Mouse (Mus musculus) heart, embryonic 11.5 days (tissue): ENCODE measurements around the gene Ccnl2. TPM values are rescaled to one million over a fixed set of nuclear protein-coding genes. Genes with fewer than 3 reads are reported as not detected.

ENCODE experiments used
- ATAC-seq: fragments of 200-750 bp; cut with Nextera tagmentation; replicated peaks from 2 replicates; pipeline ENCODE4 v1.8.0; 2017; ENCODE audit warnings: moderate library complexity; ENCODE audit not compliant: insufficient number of reproducible peaks, low FRiP score, low TSS enrichment
- H3K27ac ChIP-seq: fragments of 300-500 bp; sonication (generic); 2 replicates; pipeline ENCODE4 v1.5.1; 2014; ENCODE audit warnings: mild to moderate bottlenecking, low read depth, low read length
- H3K27me3 ChIP-seq: fragments of 300-500 bp; sonication (generic); 2 replicates; pipeline ENCODE4 v1.6.1; 2014; ENCODE audit warnings: mild to moderate bottlenecking, low read length, mixed read lengths; ENCODE audit not compliant: control insufficient read depth, insufficient read depth
- H3K36me3 ChIP-seq: fragments of 300-500 bp; sonication (generic); 2 replicates; pipeline ENCODE4 v1.6.1; 2014; ENCODE audit warnings: mild to moderate bottlenecking, low read length, moderate library complexity, mixed read lengths; ENCODE audit not compliant: control insufficient read depth, insufficient read depth
- H3K4me1 ChIP-seq: fragments of 300-500 bp; sonication (generic); 2 replicates; pipeline ENCODE4 v1.6.1; 2014; ENCODE audit warnings: low read length; ENCODE audit not compliant: control insufficient read depth, insufficient read depth
- H3K4me2 ChIP-seq: fragments of 300-500 bp; sonication (generic); 2 replicates; pipeline ENCODE4 v1.6.1; 2014; ENCODE audit warnings: mild to moderate bottlenecking, moderate library complexity
- H3K4me3 ChIP-seq: fragments of 300-500 bp; sonication (generic); 2 replicates; pipeline ENCODE4 v1.5.1; 2014; ENCODE audit warnings: low read depth, low read length
- H3K9ac ChIP-seq: fragments of 300-500 bp; sonication (generic); 2 replicates; pipeline ENCODE4 v1.6.1; 2014; ENCODE audit warnings: mild to moderate bottlenecking, low read depth, low read length, moderate library complexity
- H3K9me3 ChIP-seq: fragments of 300-500 bp; sonication (generic); replicated peaks from 2 replicates; pipeline ENCODE4 v1.6.1; 2016; ENCODE audit warnings: low read length; ENCODE audit not compliant: control insufficient read depth
- WGBS: fragments of 180-500 bp; shearing (Covaris S2); extraction: QIAGEN DNeasy Blood & Tissue Kit; methylation state at CpG from one replicate; pipeline ENCODE4 v1.1.7; 2014; ENCODE audit not compliant: insufficient replicate concordance; 5-methylcytosine and 5-hydroxymethylcytosine counted together
- polyA plus RNA-seq: library from polyadenylated mRNA; unstranded; fragments of >200 nt; fragmentation: Nextera tagmentation; extraction: Ambion mirVana; gene quantifications from 2 replicates; pipeline ENCODE4 v1.2.1, GENCODE M21; 2014

Gene Ccnl2
- polyA plus RNA-seq, 1 experiment from 2014 or later, result 126 TPM

GRCm38 (mm10) chr4:155774971-155775740 lies 37.1 kb upstream of the Ccnl2 start:
- peak overlapping the region; percentile 77 for H3K4me2 ChIP-seq
- H3K4me3 ChIP-seq, result no peak overlapping the region
- no peak overlapping the region for H3K27ac ChIP-seq
- ATAC-seq, result no peak
- no peak overlapping the region for H3K9ac ChIP-seq
- no peaks in the 10 kb centered on the region for H3K9me3 ChIP-seq
- peaks cover 50% of the 10 kb centered on the region for H3K27me3 ChIP-seq
- 53% methylated on average over 9 of the region's 9 CpGs for WGBS
- peaks cover 32% of the 10 kb centered on the region for H3K4me1 ChIP-seq
- no peaks in the 10 kb centered on the region for H3K36me3 ChIP-seq

GRCm38 (mm10) chr4:155775855-155776254 lies 36.4 kb upstream of the Ccnl2 start:
- Histone ChIP-seq H3K4me3 (no peak overlapping the region), H3K9me3 (no peaks in the 10 kb centered on the region), H3K9ac (no peak overlapping the region), H3K4me1 (peaks cover 31% of the 10 kb centered on the region), H3K4me2 (no peak overlapping the region), H3K27ac (no peak overlapping the region), H3K27me3 (peaks cover 47% of the 10 kb centered on the region), H3K36me3 (no peaks in the 10 kb centered on the region)
- WGBS, result 64% methylated on average over 3 of the region's 3 CpGs
- ATAC-seq, result no peak

GRCm38 (mm10) chr4:155776704-155777335 lies 35.5 kb upstream of the Ccnl2 start:
- H3K4me1 ChIP-seq, result peaks cover 33% of the 10 kb centered on the region
- 43% methylated on average over 2 of the region's 2 CpGs for WGBS
- H3K27ac ChIP-seq, result no peak overlapping the region
- no peak overlapping the region for H3K9ac ChIP-seq
- no peaks in the 10 kb centered on the region for H3K9me3 ChIP-seq
- H3K4me2 ChIP-seq, result no peak overlapping the region
- H3K36me3 ChIP-seq, result no peaks in the 10 kb centered on the region
- no peak for ATAC-seq
- H3K27me3 ChIP-seq, result peaks cover 37% of the 10 kb centered on the region
- H3K4me3 ChIP-seq, result no peak overlapping the region

- no peak for ATAC-seq
- Histone ChIP-seq H3K4me1 (peaks cover 35% of the 10 kb centered on the region), H3K9me3 (no peaks in the 10 kb centered on the region), H3K4me2 (no peak overlapping the region), H3K27ac (no peak overlapping the region), H3K36me3 (no peaks in the 10 kb centered on the region), H3K27me3 (peaks cover 27% of the 10 kb centered on the region), H3K4me3 (no peak overlapping the region), H3K9ac (no peak overlapping the region)
- WGBS, result 57% methylated on average over 2 of the region's 2 CpGs
Observed at GRCm38 (mm10) chr4:155777816-155778215, 34.5 kb upstream of the Ccnl2 start.

GRCm38 (mm10) chr4:155779498-155779897 lies 32.8 kb upstream of the Ccnl2 start:
- H3K27me3 ChIP-seq, result peaks cover 11% of the 10 kb centered on the region
- 83% methylated on average over 4 of the region's 4 CpGs for WGBS
- H3K4me2 ChIP-seq, result no peak overlapping the region
- H3K4me1 ChIP-seq, result peaks cover 32% of the 10 kb centered on the region
- no peak for ATAC-seq
- no peaks in the 10 kb centered on the region for H3K36me3 ChIP-seq
- no peak overlapping the region for H3K9ac ChIP-seq
- no peaks in the 10 kb centered on the region for H3K9me3 ChIP-seq
- no peak overlapping the region for H3K27ac ChIP-seq
- no peak overlapping the region for H3K4me3 ChIP-seq

GRCm38 (mm10) chr4:155780895-155781294 lies 31.4 kb upstream of the Ccnl2 start:
- Histone ChIP-seq H3K4me1 (peaks cover 33% of the 10 kb centered on the region), H3K27ac (peak overlapping the region; percentile 23; the same call in 1 of the 2 replicates), H3K9ac (peak overlapping the region; percentile 29; the same call in 1 of the 2 replicates), H3K4me3 (no peak overlapping the region), H3K9me3 (no peaks in the 10 kb centered on the region), H3K27me3 (no peaks in the 10 kb centered on the region), H3K4me2 (no peak overlapping the region), H3K36me3 (no peaks in the 10 kb centered on the region)
- ATAC-seq, result no peak
- WGBS, result 28% methylated on average over 6 of the region's 6 CpGs

GRCm38 (mm10) chr4:155783486-155784080 lies 28.7 kb upstream of the Ccnl2 start:
- no peaks in the 10 kb centered on the region for H3K36me3 ChIP-seq
- peak overlapping the region; percentile 84 for H3K4me2 ChIP-seq
- WGBS, result 39% methylated on average over 16 of the region's 16 CpGs
- H3K9ac ChIP-seq, result peak overlapping the region; percentile 78
- peak overlapping the region; percentile 76 for H3K27ac ChIP-seq
- peak; percentile 20; the same call in 1 of the 2 replicates for ATAC-seq
- peaks cover 20% of the 10 kb centered on the region for H3K4me1 ChIP-seq
- H3K27me3 ChIP-seq, result no peaks in the 10 kb centered on the region
- peak overlapping the region; percentile 57 for H3K4me3 ChIP-seq
- H3K9me3 ChIP-seq, result no peaks in the 10 kb centered on the region

GRCm38 (mm10) chr4:155784081-155784701 lies 28.1 kb upstream of the Ccnl2 start:
- H3K4me1 ChIP-seq, result peaks cover 20% of the 10 kb centered on the region
- H3K9ac ChIP-seq, result peak overlapping the region; percentile 78
- H3K9me3 ChIP-seq, result no peaks in the 10 kb centered on the region
- H3K36me3 ChIP-seq, result no peaks in the 10 kb centered on the region
- WGBS, result under 1% methylated on average over 52 of the region's 52 CpGs
- H3K4me3 ChIP-seq, result peak overlapping the region; percentile 57
- H3K27me3 ChIP-seq, result no peaks in the 10 kb centered on the region
- H3K27ac ChIP-seq, result peak overlapping the region; percentile 76
- peak overlapping the region; percentile 84 for H3K4me2 ChIP-seq
- peak; percentile 72 for ATAC-seq
